Mouse (Mus musculus): Measurements from ENCODE around the gene Klhl29.

DNA sequence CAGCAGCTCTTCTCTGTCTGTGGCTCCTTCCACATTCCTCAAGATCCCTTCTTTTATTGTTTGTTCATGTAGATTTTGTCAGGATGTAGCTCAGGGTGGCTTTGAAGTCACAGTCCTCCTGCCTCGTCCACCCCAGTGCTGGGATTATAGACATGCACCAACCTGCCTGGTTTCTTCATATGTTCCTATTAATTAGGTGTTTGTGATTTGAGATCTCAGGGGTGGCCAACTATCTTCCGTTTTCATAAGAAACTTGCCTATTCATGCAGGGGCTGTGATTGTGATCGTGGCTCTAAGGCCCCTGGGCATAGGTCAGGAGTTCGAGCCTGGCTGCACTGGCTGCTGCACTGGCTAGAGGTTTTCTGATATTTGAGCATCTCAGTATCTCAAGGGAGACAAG is 49.8 kb upstream of the Klhl29 start:
- TF ChIP-seq CTCF (IDR thresholded peaks at IDR 0.05 in 2 of 3, conservative IDR thresholded peaks at IDR 0.05 in 1 of 3; ENCODE audit: control insufficient read depth in 1 of 3, insufficient read depth in 1 of 3, low read depth in 2 of 3, low read length in 3 of 3, poor library complexity in 1 of 3, severe bottlenecking in 1 of 3), result no peak
- no peak for TF ChIP-seq POLR2A (IDR thresholded peaks at IDR 0.05; ENCODE audit: control insufficient read depth in 1 of 2, insufficient read depth in 1 of 2, low read depth in 1 of 2, low read length in 2 of 2, poor library complexity in 1 of 2)
- no peak for TF ChIP-seq MXI1 (IDR thresholded peaks at IDR 0.05; ENCODE audit: low read depth, low read length)
- TF ChIP-seq CHD2 (IDR thresholded peaks at IDR 0.05; ENCODE audit: low read length), result no peak
- TF ChIP-seq USF2 (IDR thresholded peaks at IDR 0.05; ENCODE audit: borderline replicate concordance in 1 of 2, insufficient read depth in 1 of 2, low read depth in 1 of 2, low read length in 2 of 2), result no peak
